Mouse (Mus musculus): ENCODE results near the gene Lypd4. TPM values are rescaled to one million over a fixed set of nuclear protein-coding genes. Genes with fewer than 3 reads are reported as not detected.
"Not testable (repeated sequence)": the region's sequence is repeated elsewhere in the genome, so short reads cannot be mapped to it uniquely, and the experiment has no call there.

Lypd4 gene
- polyA plus RNA-seq, 1 experiment from 2014 or later, result not detected

GRCm38 (mm10) chr7:24850162-24850561, 19.6 kb downstream of the Lypd4 start:
- H3K36me3 ChIP-seq (ENCODE audit: control insufficient read depth, insufficient read depth, low read length), result no peaks in the 10 kb centered on the region
- H3K9ac ChIP-seq (replicated peaks; ENCODE audit: low read depth, low read length), result no peak overlapping the region
- no peaks in the 10 kb centered on the region for H3K9me3 ChIP-seq (ENCODE audit: control insufficient read depth, low read depth, low read length)
- no peaks in the 10 kb centered on the region for H3K27me3 ChIP-seq (ENCODE audit: control insufficient read depth, insufficient read depth, low read length)
- H3K27ac ChIP-seq (ENCODE audit: low read length), result no peak overlapping the region
- no peak overlapping the region for H3K4me3 ChIP-seq (ENCODE audit: low read depth, low read length)
- 10% methylated on average over 5 of the region's 5 CpGs for WGBS
- H3K4me1 ChIP-seq (ENCODE audit: control insufficient read depth, insufficient read depth, low read length), result no peaks in the 10 kb centered on the region
- no peak for ATAC-seq (ENCODE audit: insufficient number of reproducible peaks, insufficient read depth, low FRiP score, low read depth)
- H3K4me2 ChIP-seq (replicated peaks; ENCODE audit: low read depth, low read length), result no peak overlapping the region

- H3K36me3 ChIP-seq (ENCODE audit: control insufficient read depth, insufficient read depth, low read length); H3K9ac ChIP-seq (replicated peaks; ENCODE audit: low read depth, low read length); H3K4me1 ChIP-seq (ENCODE audit: control insufficient read depth, insufficient read depth, low read length); ATAC-seq (ENCODE audit: insufficient number of reproducible peaks, insufficient read depth, low FRiP score, low read depth); H3K27me3 ChIP-seq (ENCODE audit: control insufficient read depth, insufficient read depth, low read length); H3K9me3 ChIP-seq (ENCODE audit: control insufficient read depth, low read depth, low read length); H3K4me2 ChIP-seq (replicated peaks; ENCODE audit: low read depth, low read length); H3K4me3 ChIP-seq (ENCODE audit: low read depth, low read length); H3K27ac ChIP-seq (ENCODE audit: low read length): not testable (repeated sequence)
- WGBS, result 22% methylated on average over 2 of the region's 2 CpGs
These were observed 23.2 kb downstream of the Lypd4 start for GRCm38 (mm10) chr7:24846576-24846975.

- Histone ChIP-seq H3K9me3 (ENCODE audit: control insufficient read depth, low read depth, low read length) (no peaks in the 10 kb centered on the region), H3K9ac (replicated peaks; ENCODE audit: low read depth, low read length) (no peak overlapping the region), H3K27me3 (ENCODE audit: control insufficient read depth, insufficient read depth, low read length) (no peaks in the 10 kb centered on the region), H3K4me3 (ENCODE audit: low read depth, low read length) (no peak overlapping the region), H3K27ac (ENCODE audit: low read length) (no peak overlapping the region), H3K36me3 (ENCODE audit: control insufficient read depth, insufficient read depth, low read length) (no peaks in the 10 kb centered on the region), H3K4me2 (replicated peaks; ENCODE audit: low read depth, low read length) (no peak overlapping the region), H3K4me1 (ENCODE audit: control insufficient read depth, insufficient read depth, low read length) (no peaks in the 10 kb centered on the region)
- WGBS, result 3% methylated on average over 6 of the region's 6 CpGs
- no peak for ATAC-seq (ENCODE audit: insufficient number of reproducible peaks, insufficient read depth, low FRiP score, low read depth)
These were observed 24.0 kb downstream of the Lypd4 start for GRCm38 (mm10) chr7:24845713-24846112.

- ATAC-seq (ENCODE audit: insufficient number of reproducible peaks, insufficient read depth, low FRiP score, low read depth), result no peak
- WGBS, result 78% methylated on average over 9 of the region's 9 CpGs
- Histone ChIP-seq H3K9ac (replicated peaks; ENCODE audit: low read depth, low read length) (no peak overlapping the region), H3K4me2 (replicated peaks; ENCODE audit: low read depth, low read length) (no peak overlapping the region), H3K4me1 (ENCODE audit: control insufficient read depth, insufficient read depth, low read length) (no peaks in the 10 kb centered on the region), H3K4me3 (ENCODE audit: low read depth, low read length) (no peak overlapping the region), H3K36me3 (ENCODE audit: control insufficient read depth, insufficient read depth, low read length) (no peaks in the 10 kb centered on the region), H3K9me3 (ENCODE audit: control insufficient read depth, low read depth, low read length) (no peaks in the 10 kb centered on the region), H3K27me3 (ENCODE audit: control insufficient read depth, insufficient read depth, low read length) (no peaks in the 10 kb centered on the region), H3K27ac (ENCODE audit: low read length) (no peak overlapping the region)
These were observed 24.6 kb downstream of the Lypd4 start for GRCm38 (mm10) chr7:24845181-24845580.

GRCm38 (mm10) chr7:24844144-24844543, 25.6 kb downstream of the Lypd4 start:
- H3K9me3 ChIP-seq (ENCODE audit: control insufficient read depth, low read depth, low read length), result no peaks in the 10 kb centered on the region
- no peaks in the 10 kb centered on the region for H3K4me1 ChIP-seq (ENCODE audit: control insufficient read depth, insufficient read depth, low read length)
- no peak for ATAC-seq (ENCODE audit: insufficient number of reproducible peaks, insufficient read depth, low FRiP score, low read depth)
- no peak overlapping the region for H3K9ac ChIP-seq (replicated peaks; ENCODE audit: low read depth, low read length)
- WGBS, result 35% methylated on average over 5 of the region's 5 CpGs
- no peak overlapping the region for H3K4me2 ChIP-seq (replicated peaks; ENCODE audit: low read depth, low read length)
- no peak overlapping the region for H3K27ac ChIP-seq (ENCODE audit: low read length)
- no peaks in the 10 kb centered on the region for H3K36me3 ChIP-seq (ENCODE audit: control insufficient read depth, insufficient read depth, low read length)
- no peak overlapping the region for H3K4me3 ChIP-seq (ENCODE audit: low read depth, low read length)
- H3K27me3 ChIP-seq (ENCODE audit: control insufficient read depth, insufficient read depth, low read length), result no peaks in the 10 kb centered on the region

- 80% methylated on average over 4 of the region's 4 CpGs for WGBS
- ATAC-seq (ENCODE audit: insufficient number of reproducible peaks, insufficient read depth, low FRiP score, low read depth), result no peak
These were observed 28.7 kb downstream of the Lypd4 start for GRCm38 (mm10) chr7:24841009-24841408.

GRCm38 (mm10) chr7:24840331-24840730, 29.4 kb downstream of the Lypd4 start:
- ATAC-seq (ENCODE audit: insufficient number of reproducible peaks, insufficient read depth, low FRiP score, low read depth), result no peak
- H3K9ac ChIP-seq (replicated peaks; ENCODE audit: low read depth, low read length), result no peak overlapping the region
- H3K36me3 ChIP-seq (ENCODE audit: control insufficient read depth, insufficient read depth, low read length), result no peaks in the 10 kb centered on the region
- H3K4me1 ChIP-seq (ENCODE audit: control insufficient read depth, insufficient read depth, low read length), result no peaks in the 10 kb centered on the region
- H3K27me3 ChIP-seq (ENCODE audit: control insufficient read depth, insufficient read depth, low read length), result no peaks in the 10 kb centered on the region
- no peak overlapping the region for H3K27ac ChIP-seq (ENCODE audit: low read length)
- H3K4me3 ChIP-seq (ENCODE audit: low read depth, low read length), result no peak overlapping the region
- H3K4me2 ChIP-seq (replicated peaks; ENCODE audit: low read depth, low read length), result no peak overlapping the region
- 52% methylated on average over 3 of the region's 3 CpGs for WGBS
- H3K9me3 ChIP-seq (ENCODE audit: control insufficient read depth, low read depth, low read length), result no peaks in the 10 kb centered on the region

More at GRCm38 (mm10) chr7:24841009-24841408, 28.7 kb downstream of the Lypd4 start:
- H3K27me3 ChIP-seq (ENCODE audit: control insufficient read depth, insufficient read depth, low read length), result no peaks in the 10 kb centered on the region
- no peak overlapping the region for H3K9ac ChIP-seq (replicated peaks; ENCODE audit: low read depth, low read length)
- no peak overlapping the region for H3K4me2 ChIP-seq (replicated peaks; ENCODE audit: low read depth, low read length)
- H3K36me3 ChIP-seq (ENCODE audit: control insufficient read depth, insufficient read depth, low read length), result no peaks in the 10 kb centered on the region
- H3K9me3 ChIP-seq (ENCODE audit: control insufficient read depth, low read depth, low read length), result no peaks in the 10 kb centered on the region
- H3K4me1 ChIP-seq (ENCODE audit: control insufficient read depth, insufficient read depth, low read length), result no peaks in the 10 kb centered on the region
- no peak overlapping the region for H3K27ac ChIP-seq (ENCODE audit: low read length)
- H3K4me3 ChIP-seq (ENCODE audit: low read depth, low read length), result no peak overlapping the region

- H3K36me3 ChIP-seq (ENCODE audit: control insufficient read depth, insufficient read depth, low read length), result no peaks in the 10 kb centered on the region
- no peaks in the 10 kb centered on the region for H3K4me1 ChIP-seq (ENCODE audit: control insufficient read depth, insufficient read depth, low read length)
- no peak overlapping the region for H3K4me2 ChIP-seq (replicated peaks; ENCODE audit: low read depth, low read length)
- no peak for ATAC-seq (ENCODE audit: insufficient number of reproducible peaks, insufficient read depth, low FRiP score, low read depth)
- no peak overlapping the region for H3K27ac ChIP-seq (ENCODE audit: low read length)
- no peaks in the 10 kb centered on the region for H3K9me3 ChIP-seq (ENCODE audit: control insufficient read depth, low read depth, low read length)
- H3K9ac ChIP-seq (replicated peaks; ENCODE audit: low read depth, low read length), result no peak overlapping the region
- H3K27me3 ChIP-seq (ENCODE audit: control insufficient read depth, insufficient read depth, low read length), result no peaks in the 10 kb centered on the region
- WGBS, result 75% methylated on average over 8 of the region's 8 CpGs
- H3K4me3 ChIP-seq (ENCODE audit: low read depth, low read length), result no peak overlapping the region
These were observed 30.3 kb downstream of the Lypd4 start for GRCm38 (mm10) chr7:24839410-24839808.

- H3K27ac ChIP-seq (ENCODE audit: low read length); ATAC-seq (ENCODE audit: insufficient number of reproducible peaks, insufficient read depth, low FRiP score, low read depth); H3K9me3 ChIP-seq (ENCODE audit: control insufficient read depth, low read depth, low read length); H3K9ac ChIP-seq (replicated peaks; ENCODE audit: low read depth, low read length); H3K27me3 ChIP-seq (ENCODE audit: control insufficient read depth, insufficient read depth, low read length); H3K36me3 ChIP-seq (ENCODE audit: control insufficient read depth, insufficient read depth, low read length); H3K4me3 ChIP-seq (ENCODE audit: low read depth, low read length); H3K4me1 ChIP-seq (ENCODE audit: control insufficient read depth, insufficient read depth, low read length); H3K4me2 ChIP-seq (replicated peaks; ENCODE audit: low read depth, low read length): not testable (repeated sequence)
- 64% methylated on average over 11 of the region's 13 CpGs for WGBS
These were observed 30.9 kb downstream of the Lypd4 start for GRCm38 (mm10) chr7:24838732-24839409.
